Mouse (Mus musculus): ENCODE data around the gene Tubgcp2. TPM values are rescaled to one million over a fixed set of nuclear protein-coding genes. Genes with fewer than 3 reads are reported as not detected.

The Tubgcp2 gene
- total RNA-seq (2021) = 10 to 100 TPM; 34.6 to 38.0 TPM
- long read RNA-seq, experiment 1, transcript Tubgcp2-207 (18 exons, 3,060 nt) = major isoform, 21 of 61 reads
- long read RNA-seq, experiment 1, transcript Tubgcp2-201 (18 exons, 2,960 nt) = minor isoform, 18 of 61 reads
- long read RNA-seq, experiment 1, partial matches to known transcripts = 17 of 61 reads
- long read RNA-seq, experiment 1, other reads (novel, unspliced or antisense) = 5 of 61 reads
- long read RNA-seq, experiment 2, transcript Tubgcp2-207 (18 exons, 3,060 nt) = major isoform, 38 of 83 reads
- long read RNA-seq, experiment 2, transcript Tubgcp2-201 (18 exons, 2,960 nt) = minor isoform, 14 of 83 reads
- long read RNA-seq, experiment 2, partial matches to known transcripts = 22 of 83 reads
- long read RNA-seq, experiment 2, other reads (novel, unspliced or antisense) = 8 of 83 reads

GRCm38 (mm10) chr7:140036281-140037170 is at the start of gene Tubgcp2, which contains the start of gene Zfp511:
Gene Tubgcp2 (minus strand): TSS chr7:140036669.
Gene Zfp511 (plus strand): TSS chr7:140036391.
- peak; percentile 82 to 96 for DNase-seq (ENCODE audit: low spot score in 2 of 2)

- no peak for DNase-seq (ENCODE audit: low spot score in 2 of 2)
These were observed 45.8 kb upstream of the Tubgcp2 start, which contains the start of gene Caly for GRCm38 (mm10) chr7:140082242-140082678. Gene Caly (minus strand): TSS chr7:140082548.

DNA sequence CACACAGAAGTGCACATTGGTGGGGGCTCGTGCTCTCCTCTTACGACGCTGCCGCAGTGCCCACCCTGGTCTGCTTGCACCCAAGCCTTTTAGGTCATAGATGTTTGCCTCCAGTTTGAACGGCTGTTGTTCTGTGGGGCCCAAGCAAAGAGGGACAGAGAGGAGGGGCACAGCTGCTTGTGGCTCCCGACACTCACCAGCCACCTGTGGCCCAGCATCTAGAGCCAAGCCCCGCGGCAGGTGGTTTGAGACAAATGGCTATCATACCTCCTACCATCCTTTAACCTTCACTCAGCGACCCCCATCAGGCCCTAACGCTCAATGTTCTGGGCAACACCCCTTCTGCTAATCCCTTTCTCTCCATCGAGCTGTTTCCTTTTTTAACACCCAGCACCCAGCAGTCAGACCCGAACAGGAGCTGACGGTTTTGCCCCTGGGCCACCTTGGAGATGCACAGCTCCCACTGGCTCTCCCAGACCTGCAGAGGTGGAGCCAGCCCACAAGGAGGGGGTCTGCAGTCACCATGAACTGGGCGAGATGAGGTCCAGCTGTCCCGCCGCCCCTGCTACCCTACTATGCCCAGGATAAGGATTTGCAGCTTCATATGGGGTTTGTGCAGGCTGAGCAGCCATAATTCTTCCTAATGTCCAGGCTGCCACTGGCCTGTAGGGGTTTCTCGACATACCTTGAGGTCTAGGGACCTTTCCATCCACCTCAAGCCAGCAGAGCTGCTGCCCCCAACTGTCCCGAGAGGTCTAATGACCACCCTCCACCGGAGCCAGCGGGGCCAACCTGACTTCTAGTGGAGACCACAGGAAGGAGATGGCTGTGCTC is 45.2 kb upstream of the Tubgcp2 start:
- DNase-seq (ENCODE audit: low spot score in 2 of 2) = no peak

GRCm38 (mm10) chr7:140080503-140081156 is 44.2 kb upstream of the Tubgcp2 start:
- DNase-seq (ENCODE audit: low spot score in 2 of 2) = peak in 1 of 2 experiments; percentile 37

- DNase-seq (ENCODE audit: low spot score in 2 of 2) = peak in 1 of 2 experiments; percentile 40
These were observed 42.2 kb upstream of the Tubgcp2 start for GRCm38 (mm10) chr7:140078711-140079110.

GRCm38 (mm10) chr7:140077698-140078097 is 41.2 kb upstream of the Tubgcp2 start:
- DNase-seq (ENCODE audit: low spot score in 2 of 2) = no peak

- no peak for DNase-seq (ENCODE audit: low spot score in 2 of 2)
These were observed 33.7 kb upstream of the Tubgcp2 start for GRCm38 (mm10) chr7:140070042-140070711.

- DNase-seq (ENCODE audit: low spot score in 2 of 2) = no peak
These were observed 30.9 kb upstream of the Tubgcp2 start for GRCm38 (mm10) chr7:140067397-140067796.

- DNase-seq (ENCODE audit: low spot score in 2 of 2) = peak; percentile 31 to 59
These were observed 26.6 kb upstream of the Tubgcp2 start for GRCm38 (mm10) chr7:140063092-140063491.

GRCm38 (mm10) chr7:140062307-140062706 is 25.8 kb upstream of the Tubgcp2 start:
- no peak for DNase-seq (ENCODE audit: low spot score in 2 of 2)

- DNase-seq (ENCODE audit: low spot score in 2 of 2) = no peak
These were observed 25.3 kb upstream of the Tubgcp2 start for GRCm38 (mm10) chr7:140061832-140062130.

- DNase-seq (ENCODE audit: low spot score in 2 of 2) = no peak
These were observed 24.7 kb upstream of the Tubgcp2 start for GRCm38 (mm10) chr7:140060936-140061831.

DNA sequence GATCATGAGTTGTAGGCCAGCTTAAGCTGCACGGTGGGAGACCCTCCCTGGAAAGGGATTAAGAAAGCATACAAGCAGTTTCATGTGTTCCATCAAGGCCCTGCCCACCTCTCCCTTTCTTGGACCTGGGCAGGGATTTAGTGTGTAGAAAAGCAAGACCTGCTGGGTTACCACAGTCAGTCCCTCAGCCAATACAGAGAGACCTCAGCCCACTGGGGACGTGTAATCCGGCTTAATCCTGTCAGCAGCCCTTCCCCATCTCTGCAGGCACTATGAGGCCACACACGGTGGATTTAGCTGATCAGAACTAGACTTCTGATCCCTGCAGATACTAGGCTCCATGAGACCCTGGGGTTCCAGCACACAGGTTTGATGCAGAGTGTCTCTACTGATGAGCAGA is 23.1 kb upstream of the Tubgcp2 start:
- no peak for DNase-seq (ENCODE audit: low spot score in 2 of 2)

- no peak for DNase-seq (ENCODE audit: low spot score in 2 of 2)
These were observed 22.1 kb upstream of the Tubgcp2 start for GRCm38 (mm10) chr7:140058528-140058927.

DNA sequence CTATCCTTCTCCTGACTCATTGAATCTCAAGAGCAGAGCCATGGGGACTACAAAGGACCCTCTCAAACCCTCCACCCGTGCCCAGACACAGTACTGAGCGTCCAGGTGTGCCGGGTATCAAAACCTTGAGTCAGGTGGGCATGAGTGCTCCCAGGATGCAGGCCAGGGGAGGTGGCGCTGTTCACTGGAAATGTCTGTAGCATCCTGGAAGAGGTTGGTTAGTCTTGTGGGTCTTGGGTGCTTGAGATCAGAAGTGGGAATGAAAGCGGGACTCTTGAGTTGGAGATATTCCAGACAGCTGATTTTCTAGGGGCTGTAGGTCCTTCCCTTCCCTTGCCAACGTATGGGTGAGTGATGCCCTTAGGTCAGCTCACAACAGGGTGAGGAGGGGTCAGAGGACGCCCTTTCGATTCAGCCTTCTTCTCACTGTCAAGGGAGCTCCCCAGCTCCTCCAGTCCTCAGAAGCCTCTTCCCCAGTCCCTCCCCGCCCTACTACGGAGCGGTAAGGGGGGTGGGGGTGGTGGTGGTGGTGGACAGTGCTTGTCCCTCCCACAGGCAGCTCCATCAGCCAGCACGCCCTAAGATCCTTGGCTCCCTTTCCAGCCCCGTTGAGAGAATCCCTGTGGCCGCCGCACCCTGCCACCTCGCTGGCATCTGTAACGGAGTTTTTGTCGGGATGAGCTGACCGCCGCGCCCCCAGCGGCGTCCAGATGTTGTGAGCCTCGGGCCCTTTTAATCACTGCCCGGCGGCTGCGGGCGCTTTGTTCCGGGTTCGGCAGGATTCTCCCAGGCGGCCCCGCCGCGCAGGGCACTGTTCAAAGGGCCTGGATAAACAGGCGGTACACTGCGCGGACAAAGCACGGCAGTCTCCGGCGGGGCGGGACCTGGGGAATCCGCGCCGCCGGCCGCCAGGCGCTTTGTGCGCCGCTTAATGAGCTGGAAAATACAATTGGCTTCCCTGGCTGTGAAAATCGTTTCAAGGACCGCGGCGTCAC is 21.2 kb upstream of the Tubgcp2 start:
- DNase-seq (ENCODE audit: low spot score in 2 of 2) = peak in 1 of 2 experiments; percentile 22

DNA sequence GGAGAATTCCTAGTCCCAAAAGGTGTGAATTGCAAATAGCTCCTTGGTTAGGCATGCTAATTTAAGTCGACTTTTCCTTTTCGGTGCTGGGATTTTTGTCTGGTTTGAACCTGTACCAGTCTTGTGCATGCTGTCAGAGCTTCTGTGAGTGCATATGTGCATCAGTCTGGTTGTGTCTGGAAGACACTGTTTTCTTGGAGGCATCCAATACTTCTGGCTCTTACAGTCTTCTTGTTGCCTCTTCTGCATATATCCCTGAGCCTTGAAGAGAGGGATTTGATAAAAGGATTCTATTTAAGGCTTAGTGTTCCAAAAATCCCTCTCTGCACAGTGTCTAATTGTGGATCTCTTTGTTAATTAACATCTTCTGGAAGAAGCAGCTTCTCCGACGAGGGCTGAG is 17.7 kb upstream of the Tubgcp2 start:
- DNase-seq (ENCODE audit: low spot score in 2 of 2) = no peak

DNA sequence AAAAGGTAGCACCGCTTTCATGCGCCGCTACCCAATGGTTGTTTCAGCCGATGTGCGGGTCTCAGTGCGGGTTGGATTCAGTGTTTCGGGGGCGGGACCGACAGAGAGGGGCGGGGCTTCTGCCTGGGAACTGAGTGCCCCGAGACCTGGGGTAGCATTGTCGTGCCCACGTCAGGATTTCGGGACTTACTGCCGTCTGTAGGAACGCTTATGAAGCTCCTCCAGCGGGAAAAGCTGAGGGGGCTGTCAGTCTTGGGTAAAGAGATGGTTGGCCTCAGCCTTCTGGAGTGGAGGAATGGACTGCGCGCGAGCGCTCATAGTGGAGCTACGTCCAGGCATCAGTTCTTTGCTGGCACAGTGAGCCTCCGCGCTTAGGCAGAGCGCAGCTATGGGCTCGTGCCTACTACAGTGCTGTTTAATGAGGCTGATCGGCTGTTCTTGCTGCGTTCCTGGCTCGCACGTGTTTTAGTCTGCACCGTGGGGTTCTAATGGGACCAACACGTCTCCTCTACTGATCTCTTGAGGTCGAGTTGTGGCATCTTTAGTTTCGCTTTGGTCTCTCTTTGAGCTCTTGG is 12.7 kb upstream of the Tubgcp2 start:
- peak in 1 of 2 experiments; percentile 29 for DNase-seq (ENCODE audit: low spot score in 2 of 2)
